Mouse (Mus musculus): Measurements from ENCODE around the gene Taok3. TPM values are rescaled to one million over a fixed set of nuclear protein-coding genes. Genes with fewer than 3 reads are reported as not detected.
A peak's percentile ranks its signal among the peaks of the same experiment; 100 is the strongest.

Taok3 gene
- total and polyA plus RNA-seq, 3 experiments, result 32.1 to 79.2 TPM; not detected in 1

DNA sequence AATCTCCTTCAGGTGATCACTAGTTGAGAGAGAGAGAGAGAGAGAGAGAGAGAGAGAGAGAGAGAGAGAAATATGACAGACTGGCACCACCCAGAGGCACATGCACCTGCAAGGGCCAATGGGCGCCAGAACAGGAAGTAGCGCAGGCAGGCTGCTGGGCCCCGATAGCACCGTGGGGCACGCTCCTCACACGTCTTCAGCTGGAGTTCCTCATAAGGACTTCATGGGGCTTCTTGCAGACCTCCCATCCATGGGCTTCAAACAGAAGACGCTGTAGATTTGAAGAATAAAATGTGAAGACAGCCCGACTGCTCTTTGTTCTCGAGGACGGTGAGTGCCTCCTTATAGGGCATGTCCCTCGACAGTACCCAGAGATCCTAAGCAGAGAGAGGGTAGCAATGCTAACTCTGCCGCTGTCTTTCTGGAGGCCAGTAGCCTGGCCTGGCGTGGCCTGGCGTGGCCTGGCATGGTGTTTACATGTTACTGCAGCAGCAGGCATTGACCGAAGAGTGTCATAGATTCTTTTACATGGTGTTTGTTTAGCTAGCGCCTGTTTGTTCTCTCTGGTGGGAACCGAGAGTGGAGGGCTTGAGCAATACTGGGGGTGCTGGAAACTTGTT lies 13.6 kb downstream of the Taok3 start (continued):
- TF ChIP-seq MAFK (IDR thresholded peaks at IDR 0.05; ENCODE audit: borderline replicate concordance, low read depth, low read length), result peak; percentile 59; the same call in 1 of the 2 replicates
- no peak for TF ChIP-seq ZKSCAN1 (IDR thresholded peaks at IDR 0.05; ENCODE audit: low read depth, low read length)
- peak; percentile 72 for TF ChIP-seq NELFE (IDR thresholded peaks at IDR 0.05; ENCODE audit: low read depth, low read length)
- TF ChIP-seq CHD2 (IDR thresholded peaks at IDR 0.05; ENCODE audit: low read length), result peak; percentile 24; the same call in 1 of the 2 replicates
- no peak for TF ChIP-seq MEF2A (IDR thresholded peaks at IDR 0.05; ENCODE audit: extremely low read depth, insufficient replicate concordance, low read depth, low read length, poor library complexity, severe bottlenecking)
- no peak for TF ChIP-seq RAD21 (IDR thresholded peaks at IDR 0.05; ENCODE audit: low read depth, low read length)
- TF ChIP-seq ELF1 (IDR thresholded peaks at IDR 0.05; ENCODE audit: low read depth, low read length), result peak; percentile 94
- TF ChIP-seq GATA1 (IDR thresholded peaks at IDR 0.05; ENCODE audit: low read depth, low read length), result peak; percentile 80
- no peak for TF ChIP-seq GABPA (IDR thresholded peaks at IDR 0.05; ENCODE audit: low read depth, low read length)
- no peak; the same call in 1 of the 2 replicates for TF ChIP-seq KAT2A (conservative IDR thresholded peaks at IDR 0.05; ENCODE audit: low read depth, low read length)
- peak; percentile 59 for TF ChIP-seq RCOR1 (IDR thresholded peaks at IDR 0.05; ENCODE audit: low read depth, low read length)
- peak; percentile 72 for TF ChIP-seq HCFC1 (IDR thresholded peaks at IDR 0.05; ENCODE audit: low read depth, low read length)
- peak; percentile 24 to 56; a peak in 2 of 4 replicates for TF ChIP-seq POLR2A (IDR thresholded peaks at IDR 0.05; ENCODE audit: control insufficient read depth in 1 of 2, insufficient read depth in 1 of 2, low read depth in 1 of 2, low read length in 2 of 2, poor library complexity in 1 of 2)
- peak; percentile 93 for TF ChIP-seq MXI1 (IDR thresholded peaks at IDR 0.05; ENCODE audit: low read depth, low read length)
- TF ChIP-seq MYC (IDR thresholded peaks at IDR 0.05; ENCODE audit: low read depth, low read length), result peak; percentile 92

DNA sequence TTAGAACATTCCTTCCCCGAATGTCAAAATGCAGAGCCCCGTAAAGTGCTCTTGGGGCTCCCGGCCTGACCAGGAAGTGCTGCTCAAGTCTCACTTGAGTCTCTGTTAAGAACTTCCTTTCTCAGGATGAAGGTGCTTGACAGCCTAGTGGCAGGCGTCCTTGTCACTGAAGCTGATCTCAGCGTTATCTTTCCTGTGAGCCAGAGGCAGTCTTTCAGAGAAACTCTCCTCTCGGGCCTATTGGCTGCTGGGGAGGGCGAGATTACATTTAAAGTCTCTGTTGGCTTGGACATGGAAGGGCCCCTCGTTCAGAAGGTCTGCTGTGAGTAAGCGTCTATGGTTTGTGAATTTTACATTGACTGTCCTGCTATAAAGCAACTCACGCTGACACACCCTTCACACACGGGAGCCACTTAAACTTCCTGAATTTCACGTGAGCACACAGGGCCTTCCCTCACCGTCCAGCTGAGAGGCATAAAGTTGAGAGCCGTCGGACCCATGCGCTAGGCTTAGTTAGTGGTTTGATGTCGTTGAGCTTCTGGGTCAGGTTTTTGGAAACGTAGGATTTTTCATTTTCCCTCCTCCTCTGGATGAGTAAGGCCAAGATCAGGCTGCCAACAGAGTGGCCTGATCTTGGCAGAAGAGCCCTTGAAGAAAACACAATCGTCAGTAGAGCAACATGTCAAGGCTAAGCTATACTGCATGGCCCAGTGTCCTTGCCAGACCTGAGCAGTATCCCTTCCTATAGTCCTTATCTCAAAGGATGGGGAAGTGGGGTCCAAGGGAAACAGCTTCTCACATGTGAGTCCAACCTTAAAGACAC lies 14.3 kb downstream of the Taok3 start:
- DNase-seq (ENCODE audit: low read depth, low spot score), result peak; percentile 91
- no peaks in the 10 kb centered on the region for H3K27me3 ChIP-seq (ENCODE audit: control insufficient read depth in 1 of 2, insufficient read depth in 2 of 2, low read length in 2 of 2)
- H3K9me3 ChIP-seq (replicated peaks; ENCODE audit: insufficient read depth, low read length), result no peaks in the 10 kb centered on the region
- peak overlapping the region; percentile 76 to 91 for H3K4me3 ChIP-seq (ENCODE audit: control insufficient read depth in 1 of 2, insufficient read depth in 1 of 2, low read depth in 2 of 2, low read length in 2 of 2)
- peak overlapping the region; percentile 96 for H3K9ac ChIP-seq (ENCODE audit: control insufficient read depth, low read depth, low read length, poor library complexity, severe bottlenecking)
- peaks cover 12 to 35% of the 10 kb centered on the region in 2 experiments for H3K4me1 ChIP-seq (ENCODE audit: control insufficient read depth in 1 of 2, insufficient read depth in 2 of 2, low read length in 2 of 2)
- peaks cover 44% of the 10 kb centered on the region for H3K79me2 ChIP-seq (ENCODE audit: control insufficient read depth, insufficient read depth, low read length, poor library complexity)
- peak overlapping the region; percentile 100 for H3K27ac ChIP-seq (ENCODE audit: control insufficient read depth, low read depth, low read length)
- peaks cover 0 to 27% of the 10 kb centered on the region in 2 experiments; a peak in 2 of 4 replicates for H3K36me3 ChIP-seq (ENCODE audit: control insufficient read depth in 1 of 2, insufficient read depth in 2 of 2, low read length in 2 of 2)
- TF ChIP-seq MAX (IDR thresholded peaks at IDR 0.05; ENCODE audit: low read length) (peak; percentile 27), MEF2A (IDR thresholded peaks at IDR 0.05; ENCODE audit: extremely low read depth, insufficient replicate concordance, low read depth, low read length, poor library complexity, severe bottlenecking) (no peak), TBP (IDR thresholded peaks at IDR 0.05; ENCODE audit: low read depth, low read length) (peak; percentile 86), ZMIZ1 (IDR thresholded peaks at IDR 0.05; ENCODE audit: low read depth, low read length) (0 out of 2 replicates have a peak, but pooled peaks have one; percentile 55), RCOR1 (IDR thresholded peaks at IDR 0.05; ENCODE audit: low read depth, low read length) (peak; percentile 40), KAT2A (conservative IDR thresholded peaks at IDR 0.05; ENCODE audit: low read depth, low read length) (no peak), E2F4 (IDR thresholded peaks at IDR 0.05; ENCODE audit: borderline replicate concordance, low read depth, low read length) (no peak), USF1 (IDR thresholded peaks at IDR 0.05; ENCODE audit: low read depth, low read length) (peak; percentile 42; the same call in 1 of the 2 replicates), NELFE (IDR thresholded peaks at IDR 0.05; ENCODE audit: low read depth, low read length) (peak; percentile 51), EP300 (IDR thresholded peaks at IDR 0.05; ENCODE audit: low read depth in 1 of 2, low read length in 2 of 2) (peak; percentile 52 to 64), ELF1 (IDR thresholded peaks at IDR 0.05; ENCODE audit: low read depth, low read length) (peak; percentile 89), HCFC1 (IDR thresholded peaks at IDR 0.05; ENCODE audit: low read depth, low read length) (peak; percentile 60; the same call in 1 of the 2 replicates), SMC3 (IDR thresholded peaks at IDR 0.05; ENCODE audit: low read depth, low read length) (no peak), NRF1 (IDR thresholded peaks at IDR 0.05; ENCODE audit: insufficient read depth, low read depth, low read length, poor library complexity, severe bottlenecking) (no peak), GATA1 (IDR thresholded peaks at IDR 0.05; ENCODE audit: low read depth, low read length) (peak; percentile 95), MXI1 (IDR thresholded peaks at IDR 0.05; ENCODE audit: low read depth, low read length) (peak; percentile 79), CHD1 (IDR thresholded peaks at IDR 0.05; ENCODE audit: low read depth, low read length) (0 out of 2 replicates have a peak, but pooled peaks have one; percentile 29), POLR2A (IDR thresholded peaks at IDR 0.05; ENCODE audit: control insufficient read depth in 1 of 2, insufficient read depth in 1 of 2, low read depth in 1 of 2, low read length in 2 of 2, poor library complexity in 1 of 2) (peak; percentile 15 to 76; a peak in 2 of 4 replicates), TAL1 (IDR thresholded peaks at IDR 0.05; ENCODE audit: low read length) (no peak), MYC (IDR thresholded peaks at IDR 0.05; ENCODE audit: low read depth, low read length) (0 out of 2 replicates have a peak, but pooled peaks have one; percentile 13), BHLHE40 (IDR thresholded peaks at IDR 0.05; ENCODE audit: borderline replicate concordance, low read depth, low read length) (peak; percentile 94), TCF12 (IDR thresholded peaks at IDR 0.05; ENCODE audit: low read depth, low read length) (peak; percentile 74), GABPA (IDR thresholded peaks at IDR 0.05; ENCODE audit: low read depth, low read length) (no peak), MAFK (IDR thresholded peaks at IDR 0.05; ENCODE audit: borderline replicate concordance, low read depth, low read length) (0 out of 2 replicates have a peak, but pooled peaks have one; percentile 26), ETS1 (IDR thresholded peaks at IDR 0.05; ENCODE audit: low read depth, low read length) (peak; percentile 86)
